8 mouse cellular contexts compared by ENCODE assay signal in genomic region chr9:55429242-55429975, GRCm38 (mm10).
A peak's percentile ranks its signal among the peaks of the same experiment; 100 is the strongest.
DNase-seq lines count a peak whose midpoint lies in the region; ATAC-seq lines count a peak whose summit lies in the region.

No protein-coding gene starts in this region.

- H3K27ac ChIP-seq in midbrain, embryonic 13.5 days: no peak overlapping the region

- H3K36me3 ChIP-seq in midbrain, embryonic 13.5 days: no peaks in the 10 kb centered on the region

- ATAC-seq in CD4-positive, CD25-positive, alpha-beta regulatory T cell, adult 4 months: no peak
- peak; percentile 81 for ATAC-seq in granulocyte monocyte progenitor cell, adult 5-6 weeks (replicated peaks; ENCODE audit: poor library complexity, severe bottlenecking)
- peak; percentile 71 for ATAC-seq in midbrain, embryonic 13.5 days

- H3K9me3 ChIP-seq in midbrain, embryonic 13.5 days: no peaks in the 10 kb centered on the region

- no peaks in the 10 kb centered on the region for H3K27me3 ChIP-seq in midbrain, embryonic 13.5 days

- H3K4me3 ChIP-seq in midbrain, embryonic 13.5 days (replicated peaks): no peak overlapping the region

- H3K4me1 ChIP-seq in midbrain, embryonic 13.5 days (replicated peaks): peaks cover 13% of the 10 kb centered on the region

- no peak overlapping the region for H3K9ac ChIP-seq in midbrain, embryonic 13.5 days (replicated peaks)

- intact Hi-C loops in left cerebral cortex, postnatal 4 days (cut with DNase I): loop anchor here (10.0 kb wide), 1 partner anchor 485 kb away; no protein-coding TSS in a partner anchor

- no peak overlapping the region for H3K4me2 ChIP-seq in midbrain, embryonic 13.5 days (replicated peaks)

- WGBS in midbrain, embryonic 13.5 days: 35% methylated on average over 12 of the region's 12 CpGs

- peak; percentile 86 for DNase-seq in CD4-positive, CD25-positive, alpha-beta regulatory T cell, adult 2 months (ENCODE audit: low read depth, low spot score)
- peak; percentile 83 for DNase-seq in embryo, embryonic 11 days
- peak; percentile 80 for DNase-seq in kidney, adult 18-20 months
- peak; percentile 69 for DNase-seq in left cerebral cortex, postnatal 4 days
- peak; percentile 42 to 73 for DNase-seq in spleen, postnatal 10 days (ENCODE audit: low spot score in 2 of 2)
